Mouse (Mus musculus): ENCODE data around the gene Rps17. TPM values are rescaled to one million over a fixed set of nuclear protein-coding genes. Genes with fewer than 3 reads are reported as not detected.

The Rps17 gene
- polyA plus RNA-seq, 1 experiment from 2014 or later, result 900 TPM

DNA sequence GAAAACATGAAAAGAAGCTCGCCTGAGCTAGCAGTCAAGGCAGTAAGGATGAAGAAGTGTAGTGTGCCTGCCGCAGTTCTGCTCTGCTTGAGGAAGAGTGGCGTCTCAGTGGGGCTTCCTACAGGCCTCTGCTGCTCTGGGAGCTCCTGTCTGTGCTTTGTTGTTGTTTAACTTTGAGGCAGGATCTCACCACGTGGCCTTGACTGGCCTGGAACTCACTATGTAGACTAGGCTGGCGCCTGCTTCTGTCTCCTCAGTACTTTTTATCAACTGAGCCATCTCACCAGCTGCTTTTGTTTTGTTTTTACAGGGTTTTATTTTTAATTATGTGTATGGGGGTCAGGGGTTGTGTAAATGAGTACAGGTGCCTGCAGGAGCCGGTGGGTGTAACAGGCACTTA lies 46.8 kb downstream of the Rps17 start:
- no peaks in the 10 kb centered on the region for H3K9me3 ChIP-seq (replicated peaks; ENCODE audit: control insufficient read depth, low read length)
- H3K4me3 ChIP-seq (ENCODE audit: low read depth, low read length), result no peak overlapping the region
- H3K9ac ChIP-seq (ENCODE audit: low read length), result no peak overlapping the region
- 47% methylated on average over 6 of the region's 6 CpGs for whole genome bisulfite sequencing
- DNase-seq (ENCODE audit: low spot score) (no peak), ATAC-seq (no peak)
- no peaks in the 10 kb centered on the region for H3K27me3 ChIP-seq (replicated peaks; ENCODE audit: control insufficient read depth, insufficient read depth, low read length)
- no peaks in the 10 kb centered on the region for H3K4me1 ChIP-seq (ENCODE audit: control insufficient read depth, insufficient read depth, low read length)
- no peaks in the 10 kb centered on the region for H3K36me3 ChIP-seq (ENCODE audit: control insufficient read depth, insufficient read depth, low read length)
- H3K4me2 ChIP-seq (ENCODE audit: low read length), result no peak overlapping the region
- H3K27ac ChIP-seq (ENCODE audit: low read depth, low read length), result no peak overlapping the region

GRCm38 (mm10) chr7:81295169-81295568 lies 49.9 kb downstream of the Rps17 start:
- ATAC-seq, result no peak
- Histone ChIP-seq H3K9me3 (replicated peaks; ENCODE audit: control insufficient read depth, low read length) (no peaks in the 10 kb centered on the region), H3K4me3 (ENCODE audit: low read depth, low read length) (no peak overlapping the region), H3K4me2 (ENCODE audit: low read length) (no peak overlapping the region), H3K27ac (ENCODE audit: low read depth, low read length) (no peak overlapping the region), H3K27me3 (replicated peaks; ENCODE audit: control insufficient read depth, insufficient read depth, low read length) (no peaks in the 10 kb centered on the region), H3K4me1 (ENCODE audit: control insufficient read depth, insufficient read depth, low read length) (no peaks in the 10 kb centered on the region), H3K36me3 (ENCODE audit: control insufficient read depth, insufficient read depth, low read length) (no peaks in the 10 kb centered on the region), H3K9ac (ENCODE audit: low read length) (no peak overlapping the region)
- DNase-seq (ENCODE audit: low spot score), result no peak
- 93% methylated on average over 2 of the region's 2 CpGs for whole genome bisulfite sequencing

Other genes with a start within 250 kb of the Rps17 start
- not detected in 2 replicates for gene Slc28a1, start 230.5 kb downstream of the Rps17 start, polyA plus RNA-seq (2014; fragmentation: Nextera tagmentation; extraction: Ambion mirVana)
- 1.5 and 1.7 TPM in 2 replicates for gene Pde8a, start 131.7 kb downstream of the Rps17 start, polyA plus RNA-seq (2014; fragmentation: Nextera tagmentation; extraction: Ambion mirVana)
- gene Cpeb1, start 110.2 kb upstream of the Rps17 start, polyA plus RNA-seq (2014; fragmentation: Nextera tagmentation; extraction: Ambion mirVana), result 1.1 and 2.7 TPM in 2 replicates
- gene Ap3b2, start 148.7 kb upstream of the Rps17 start, polyA plus RNA-seq (2014; fragmentation: Nextera tagmentation; extraction: Ambion mirVana), result 82.3 and 105 TPM in 2 replicates
- not detected in 2 replicates for gene BC048679, start 153.0 kb upstream of the Rps17 start, polyA plus RNA-seq (2014; fragmentation: Nextera tagmentation; extraction: Ambion mirVana)
- gene Fsd2, start 221.7 kb upstream of the Rps17 start, polyA plus RNA-seq (2014; fragmentation: Nextera tagmentation; extraction: Ambion mirVana), result 0.09 and 0.23 TPM in 2 replicates
- 4.7 and 5.8 TPM in 2 replicates for gene Whamm, start 226.0 kb upstream of the Rps17 start, polyA plus RNA-seq (2014; fragmentation: Nextera tagmentation; extraction: Ambion mirVana)